Mouse (Mus musculus) heart, embryonic 13.5 days (tissue): ENCODE data around the gene Fubp1. TPM values are rescaled to one million over a fixed set of nuclear protein-coding genes. Genes with fewer than 3 reads are reported as not detected.
A peak's percentile ranks its signal among the peaks of the same experiment; 100 is the strongest.

ENCODE experiments used
- ATAC-seq: fragments of 200-750 bp; cut with Nextera tagmentation; 2 replicates; pipeline ENCODE4 v1.8.0; 2017; ENCODE audit warnings: moderate TSS enrichment; ENCODE audit not compliant: insufficient number of reproducible peaks, low FRiP score, low TSS enrichment; ENCODE audit errors: extremely low read depth
- H3K27ac ChIP-seq: fragments of 300-500 bp; sonication (generic); replicated peaks from 2 replicates; pipeline ENCODE4 v1.5.1; 2015; ENCODE audit warnings: moderate library complexity, mild to moderate bottlenecking, inconsistent platforms
- H3K27me3 ChIP-seq: fragments of 300-500 bp; sonication (generic); replicated peaks from 2 replicates; pipeline ENCODE4 v1.6.1; 2015; ENCODE audit warnings: mild to moderate bottlenecking, inconsistent platforms
- H3K36me3 ChIP-seq: fragments of 300-500 bp; sonication (generic); 2 replicates; pipeline ENCODE4 v1.6.1; 2015; ENCODE audit warnings: mild to moderate bottlenecking, inconsistent platforms
- H3K4me1 ChIP-seq: fragments of 300-500 bp; sonication (generic); 2 replicates; pipeline ENCODE4 v1.6.1; 2015; ENCODE audit warnings: inconsistent platforms
- H3K4me2 ChIP-seq: fragments of 300-500 bp; sonication (generic); 2 replicates; pipeline ENCODE4 v1.6.1; 2015; ENCODE audit warnings: inconsistent platforms, mild to moderate bottlenecking, moderate library complexity
- H3K4me3 ChIP-seq: fragments of 300-500 bp; sonication (generic); 2 replicates; pipeline ENCODE4 v1.5.1; 2015; ENCODE audit warnings: moderate library complexity, mild to moderate bottlenecking, inconsistent platforms
- H3K9ac ChIP-seq: fragments of 300-500 bp; sonication (generic); 2 replicates; pipeline ENCODE4 v1.6.1; 2015; ENCODE audit warnings: inconsistent platforms, mild to moderate bottlenecking, moderate library complexity
- H3K9me3 ChIP-seq: fragments of 300-500 bp; sonication (generic); 2 replicates; pipeline ENCODE4 v1.6.1; 2016; ENCODE audit warnings: inconsistent platforms
- WGBS: fragments of 180-500 bp; shearing (Covaris S2); methylation state at CpG from one replicate; pipeline ENCODE4 v1.1.7; 2015; ENCODE audit warnings: mixed read lengths; 5-methylcytosine and 5-hydroxymethylcytosine counted together
- polyA plus RNA-seq: library from polyadenylated mRNA; unstranded; fragments of >200 nt; fragmentation: Nextera tagmentation; extraction: Ambion mirVana; gene quantifications from 2 replicates; pipeline ENCODE4 v1.2.1, GENCODE M21; 2015

Gene Fubp1
- polyA plus RNA-seq, 1 experiment from 2014 or later, result 118 TPM

GRCm38 (mm10) chr3:152209177-152209966 is 850 bp upstream of the Fubp1 start:
- Histone ChIP-seq H3K9ac (peak overlapping the region; percentile 100), H3K36me3 (peaks cover 15% of the 10 kb centered on the region), H3K4me2 (peak overlapping the region; percentile 93), H3K27ac (peak overlapping the region; percentile 100), H3K9me3 (no peaks in the 10 kb centered on the region), H3K4me1 (peaks cover 31% of the 10 kb centered on the region), H3K4me3 (peak overlapping the region; percentile 94), H3K27me3 (no peaks in the 10 kb centered on the region)
- ATAC-seq, result peak; percentile 3; the same call in 1 of the 2 replicates
- WGBS, result 4% methylated on average over 25 of the region's 25 CpGs

- Histone ChIP-seq H3K4me1 (peaks cover 37% of the 10 kb centered on the region), H3K4me2 (peak overlapping the region; percentile 99), H3K9me3 (no peaks in the 10 kb centered on the region), H3K27ac (peak overlapping the region; percentile 100), H3K36me3 (peaks cover 26% of the 10 kb centered on the region), H3K9ac (peak overlapping the region; percentile 98), H3K4me3 (peak overlapping the region; percentile 94), H3K27me3 (no peaks in the 10 kb centered on the region)
- ATAC-seq, result peak; percentile 58
- WGBS, result under 1% methylated on average over 57 of the region's 68 CpGs
Measured at GRCm38 (mm10) chr3:152210728-152211391, 638 bp downstream of the Fubp1 start.

GRCm38 (mm10) chr3:152211731-152212279 is 1.6 kb downstream of the Fubp1 start:
- no peak for ATAC-seq
- WGBS, result 4% methylated on average over 7 of the region's 7 CpGs

GRCm38 (mm10) chr3:152213416-152213815 is 3.2 kb downstream of the Fubp1 start:
- no peak for ATAC-seq
- no peaks in the 10 kb centered on the region for H3K9me3 ChIP-seq
- H3K27ac ChIP-seq, result no peak overlapping the region
- peak overlapping the region; percentile 99 for H3K4me2 ChIP-seq
- peak overlapping the region; percentile 98 for H3K9ac ChIP-seq
- H3K4me1 ChIP-seq, result peaks cover 32% of the 10 kb centered on the region
- no peaks in the 10 kb centered on the region for H3K27me3 ChIP-seq
- WGBS, result 37% methylated on average over 3 of the region's 3 CpGs
- peaks cover 44% of the 10 kb centered on the region for H3K36me3 ChIP-seq
- peak overlapping the region; percentile 94 for H3K4me3 ChIP-seq

More at GRCm38 (mm10) chr3:152211731-152212279, 1.6 kb downstream of the Fubp1 start:
- Histone ChIP-seq H3K9ac (peak overlapping the region; percentile 98), H3K4me1 (peaks cover 37% of the 10 kb centered on the region), H3K27ac (peak overlapping the region; percentile 100), H3K36me3 (peaks cover 36% of the 10 kb centered on the region), H3K4me3 (peak overlapping the region; percentile 94), H3K9me3 (no peaks in the 10 kb centered on the region), H3K4me2 (peak overlapping the region; percentile 99), H3K27me3 (no peaks in the 10 kb centered on the region)

- ATAC-seq, result no peak
- no peak overlapping the region for H3K27ac ChIP-seq
- no peak overlapping the region for H3K9ac ChIP-seq
- no peaks in the 10 kb centered on the region for H3K4me1 ChIP-seq
- H3K27me3 ChIP-seq, result no peaks in the 10 kb centered on the region
- H3K4me2 ChIP-seq, result no peak overlapping the region
- H3K4me3 ChIP-seq, result no peak overlapping the region
- H3K36me3 ChIP-seq, result peaks cover 96% of the 10 kb centered on the region
- peaks cover 3% of the 10 kb centered on the region; the same call in 1 of the 2 replicates for H3K9me3 ChIP-seq
Measured at GRCm38 (mm10) chr3:152224918-152225317, 14.7 kb downstream of the Fubp1 start.

- Histone ChIP-seq H3K9ac (no peak overlapping the region), H3K4me1 (no peaks in the 10 kb centered on the region), H3K27ac (no peak overlapping the region), H3K4me2 (no peak overlapping the region), H3K36me3 (peaks cover 97% of the 10 kb centered on the region), H3K27me3 (no peaks in the 10 kb centered on the region), H3K4me3 (no peak overlapping the region), H3K9me3 (peaks cover 3% of the 10 kb centered on the region; the same call in 1 of the 2 replicates)
- WGBS, result 91% methylated on average over 7 of the region's 7 CpGs
- ATAC-seq, result no peak
Measured at GRCm38 (mm10) chr3:152225906-152226305, 15.7 kb downstream of the Fubp1 start.

- H3K9ac ChIP-seq, result no peak overlapping the region
- no peak overlapping the region for H3K4me2 ChIP-seq
- H3K4me3 ChIP-seq, result no peak overlapping the region
- H3K9me3 ChIP-seq, result peaks cover 3% of the 10 kb centered on the region; the same call in 1 of the 2 replicates
- peaks cover 91% of the 10 kb centered on the region for H3K36me3 ChIP-seq
- H3K27ac ChIP-seq, result no peak overlapping the region
- ATAC-seq, result no peak
- H3K4me1 ChIP-seq, result peaks cover 9% of the 10 kb centered on the region
- H3K27me3 ChIP-seq, result no peaks in the 10 kb centered on the region
- WGBS, result 88% methylated on average over 7 of the region's 7 CpGs
Measured at GRCm38 (mm10) chr3:152228843-152229242, 18.6 kb downstream of the Fubp1 start.

GRCm38 (mm10) chr3:152229271-152229670 is 19.0 kb downstream of the Fubp1 start:
- H3K36me3 ChIP-seq, result peaks cover 91% of the 10 kb centered on the region
- 86% methylated on average over 5 of the region's 5 CpGs for WGBS
- ATAC-seq, result no peak

GRCm38 (mm10) chr3:152231333-152232100 is 21.3 kb downstream of the Fubp1 start:
- H3K4me1 ChIP-seq, result peaks cover 9% of the 10 kb centered on the region
- 48% methylated on average over 6 of the region's 6 CpGs for WGBS
- H3K27me3 ChIP-seq, result no peaks in the 10 kb centered on the region
- H3K36me3 ChIP-seq, result peaks cover 85% of the 10 kb centered on the region
- H3K4me3 ChIP-seq, result no peak overlapping the region
- H3K9me3 ChIP-seq, result no peaks in the 10 kb centered on the region
- H3K27ac ChIP-seq, result peak overlapping the region; percentile 58
- no peak for ATAC-seq
- no peak overlapping the region for H3K4me2 ChIP-seq
- H3K9ac ChIP-seq, result no peak overlapping the region

More at GRCm38 (mm10) chr3:152229271-152229670, 19.0 kb downstream of the Fubp1 start:
- no peaks in the 10 kb centered on the region for H3K27me3 ChIP-seq
- no peak overlapping the region for H3K4me3 ChIP-seq
- H3K27ac ChIP-seq, result no peak overlapping the region
- no peak overlapping the region for H3K4me2 ChIP-seq
- H3K9ac ChIP-seq, result no peak overlapping the region
- peaks cover 3% of the 10 kb centered on the region; the same call in 1 of the 2 replicates for H3K9me3 ChIP-seq
- H3K4me1 ChIP-seq, result peaks cover 9% of the 10 kb centered on the region

- ATAC-seq, result no peak
Measured at GRCm38 (mm10) chr3:152235238-152235637, 25.0 kb downstream of the Fubp1 start.

GRCm38 (mm10) chr3:152235805-152236204 is 25.6 kb downstream of the Fubp1 start:
- Histone ChIP-seq H3K4me3 (no peak overlapping the region), H3K9ac (no peak overlapping the region), H3K27me3 (no peaks in the 10 kb centered on the region), H3K27ac (no peak overlapping the region), H3K9me3 (no peaks in the 10 kb centered on the region), H3K4me2 (no peak overlapping the region), H3K36me3 (peaks cover 84% of the 10 kb centered on the region), H3K4me1 (peaks cover 9% of the 10 kb centered on the region)
- WGBS, result 93% methylated on average over 1 of the region's 1 CpGs
- ATAC-seq, result no peak

More at GRCm38 (mm10) chr3:152235238-152235637, 25.0 kb downstream of the Fubp1 start:
- Histone ChIP-seq H3K27ac (no peak overlapping the region), H3K9me3 (no peaks in the 10 kb centered on the region), H3K9ac (no peak overlapping the region), H3K4me3 (no peak overlapping the region), H3K36me3 (peaks cover 84% of the 10 kb centered on the region), H3K27me3 (no peaks in the 10 kb centered on the region), H3K4me1 (peaks cover 9% of the 10 kb centered on the region), H3K4me2 (no peak overlapping the region)
- WGBS, result 88% methylated on average over 1 of the region's 1 CpGs
